Comparison of ENCODE assay signal across 8 mouse cellular contexts in genomic region chr4:141044816-141045215, GRCm38 (mm10). TPM values are rescaled to one million over a fixed set of nuclear protein-coding genes. Genes with fewer than 3 reads are reported as not detected.
DNase-seq lines count a peak whose midpoint lies in the region; ATAC-seq and TF ChIP-seq lines count a peak whose summit lies in the region.

No protein-coding gene starts in this region.

- H3K9me3 ChIP-seq in heart, postnatal 0 days (replicated peaks; ENCODE audit: control insufficient read depth, low read length): no peaks in the 10 kb centered on the region
- H3K9me3 ChIP-seq in forebrain, embryonic 16.5 days (ENCODE audit: control insufficient read depth, low read length): no peaks in the 10 kb centered on the region
- no peaks in the 10 kb centered on the region for H3K9me3 ChIP-seq in midbrain, embryonic 13.5 days

- H3K4me3 ChIP-seq in heart, postnatal 0 days (ENCODE audit: low read depth, low read length): no peak overlapping the region
- no peak overlapping the region for H3K4me3 ChIP-seq in forebrain, embryonic 16.5 days (replicated peaks; ENCODE audit: low read length)
- H3K4me3 ChIP-seq in midbrain, embryonic 13.5 days (replicated peaks): no peak overlapping the region
- no peak overlapping the region for H3K4me3 ChIP-seq in thymus, adult 2 months (ENCODE audit: control insufficient read depth, insufficient read depth, low read length)

- no peak overlapping the region for H3K4me2 ChIP-seq in heart, postnatal 0 days (ENCODE audit: low read depth, low read length)
- H3K4me2 ChIP-seq in forebrain, embryonic 16.5 days (ENCODE audit: low read length): no peak overlapping the region
- H3K4me2 ChIP-seq in midbrain, embryonic 13.5 days (replicated peaks): no peak overlapping the region

- H3K27me3 ChIP-seq in heart, postnatal 0 days (ENCODE audit: control insufficient read depth, insufficient read depth, low read length): no peaks in the 10 kb centered on the region
- H3K27me3 ChIP-seq in forebrain, embryonic 16.5 days (replicated peaks; ENCODE audit: control insufficient read depth, insufficient read depth, low read length): no peaks in the 10 kb centered on the region
- H3K27me3 ChIP-seq in midbrain, embryonic 13.5 days: no peaks in the 10 kb centered on the region
- no peaks in the 10 kb centered on the region for H3K27me3 ChIP-seq in thymus, adult 2 months (ENCODE audit: control insufficient read depth, insufficient read depth, low read length)

- H3K4me1 ChIP-seq in heart, postnatal 0 days (ENCODE audit: control insufficient read depth, insufficient read depth): no peaks in the 10 kb centered on the region
- peaks cover 18% of the 10 kb centered on the region for H3K4me1 ChIP-seq in forebrain, embryonic 16.5 days (replicated peaks; ENCODE audit: control insufficient read depth, insufficient read depth, low read length)
- H3K4me1 ChIP-seq in midbrain, embryonic 13.5 days (replicated peaks): peaks cover 34% of the 10 kb centered on the region
- H3K4me1 ChIP-seq in thymus, adult 2 months (replicated peaks; ENCODE audit: control insufficient read depth, insufficient read depth, low read length): no peaks in the 10 kb centered on the region

- H3K27ac ChIP-seq in heart, postnatal 0 days (ENCODE audit: low read depth): no peak overlapping the region
- no peak overlapping the region for H3K27ac ChIP-seq in forebrain, embryonic 16.5 days (ENCODE audit: low read length)
- 0 out of 2 replicates have a peak overlapping the region, but pooled peaks have one; percentile 25 for H3K27ac ChIP-seq in midbrain, embryonic 13.5 days
- no peak overlapping the region for H3K27ac ChIP-seq in thymus, adult 2 months (ENCODE audit: control insufficient read depth, insufficient read depth, low read length)

- TF ChIP-seq EP300 in heart, postnatal 0 days (IDR thresholded peaks at IDR 0.05; ENCODE audit: low read depth): no peak

- peak; percentile 78 for TF ChIP-seq CTCF in heart, postnatal 0 days (IDR thresholded peaks at IDR 0.05; ENCODE audit: low read depth)
- peak; percentile 91 for TF ChIP-seq CTCF in thymus, adult 2 months (IDR thresholded peaks at IDR 0.05; ENCODE audit: borderline replicate concordance, control insufficient read depth, extremely low read depth, insufficient read depth, low read length, poor library complexity)

- ATAC-seq in heart, postnatal 0 days (ENCODE audit: insufficient read depth, low read depth): peak; percentile 71
- peak; percentile 85 for ATAC-seq in CD4-positive, CD25-positive, alpha-beta regulatory T cell, adult 4 months
- peak; percentile 48; the same call in 1 of the 2 replicates for ATAC-seq in forebrain, embryonic 16.5 days
- ATAC-seq in midbrain, embryonic 13.5 days: peak; percentile 25; the same call in 1 of the 2 replicates

- TF ChIP-seq POLR2A in thymus, adult 2 months (IDR thresholded peaks at IDR 0.05; ENCODE audit: control insufficient read depth, extremely low read depth, insufficient read depth, low read length, poor library complexity): no peak

- 0 out of 2 replicates have a peak, but pooled peaks cover 6% of the 10 kb centered on the region for H3K36me3 ChIP-seq in heart, postnatal 0 days (replicated peaks; ENCODE audit: control insufficient read depth, insufficient read depth, low read length)
- H3K36me3 ChIP-seq in forebrain, embryonic 16.5 days (ENCODE audit: control insufficient read depth, insufficient read depth): no peaks in the 10 kb centered on the region
- H3K36me3 ChIP-seq in midbrain, embryonic 13.5 days: peaks cover 58% of the 10 kb centered on the region
- no peaks in the 10 kb centered on the region for H3K36me3 ChIP-seq in thymus, adult 2 months (ENCODE audit: control insufficient read depth, insufficient read depth, low read length)

- WGBS in heart, postnatal 0 days: 18% methylated on average over 8 of the region's 8 CpGs
- WGBS in forebrain, embryonic 16.5 days: 10% methylated on average over 8 of the region's 8 CpGs
- WGBS in midbrain, embryonic 13.5 days: 14% methylated on average over 8 of the region's 8 CpGs
- 27% methylated on average over 8 of the region's 8 CpGs for WGBS in thymus, adult 2 months

- H3K9ac ChIP-seq in heart, postnatal 0 days (replicated peaks; ENCODE audit: low read depth, low read length): no peak overlapping the region
- H3K9ac ChIP-seq in forebrain, embryonic 16.5 days (replicated peaks; ENCODE audit: low read depth, low read length): no peak overlapping the region
- no peak overlapping the region for H3K9ac ChIP-seq in midbrain, embryonic 13.5 days (replicated peaks)

- DNase-seq in heart, postnatal 0 days (ENCODE audit: low spot score): peak; percentile 62
- DNase-seq in heart, adult 8-10 months (ENCODE audit: low spot score): no peak
- peak; percentile 50 for DNase-seq in c-Kit-positive CD71-negative TER-119-negative erythroid progenitor cells, embryonic 14.5 days (ENCODE audit: low read depth)
- DNase-seq in kidney, postnatal 4 days: peak; percentile 87 to 90
- DNase-seq in thymus, adult 2 months: peak; percentile 68

RNA-seq across cellular contexts. Expression of gene Crocc, which starts 15.5 kb away (rescaled TPM):
- total RNA-seq in heart, postnatal 0 days (2014; rRNA removed; ENCODE audit: low replicate concordance): 4.6 and 4.9 TPM in 2 replicates
- polyA plus RNA-seq in heart, postnatal 0 days (2015; fragmentation: Nextera tagmentation; extraction: Ambion mirVana): 1.8 and 2.1 TPM in 2 replicates
- total RNA-seq in heart, adult 8-10 months (2022): 1 to 10 TPM; 3.5 to 6.8 (median 5.3) TPM
- polyA plus RNA-seq in CD4-positive, CD25-positive, alpha-beta regulatory T cell, adult 4 months (2017; shearing (Covaris generic)): 1 to 10 TPM in 1 of 2 experiments, not detected in 1; 1.4 TPM
- polyA plus RNA-seq in forebrain, embryonic 16.5 days (2015; fragmentation: Nextera tagmentation; extraction: Ambion mirVana): 6.2 and 6.7 TPM in 2 replicates
- 6.8 and 8.8 TPM in 2 replicates for polyA plus RNA-seq in midbrain, embryonic 13.5 days (2015; fragmentation: Nextera tagmentation; extraction: Ambion mirVana)
- 12.9 and 17.6 TPM in 2 replicates for polyA plus RNA-seq in thymus, adult 2 months (2012; rRNA removed)

RNA-seq across cellular contexts. Expression of gene Necap2, which starts 33.3 kb away (rescaled TPM):
- total RNA-seq in heart, postnatal 0 days (2014; rRNA removed; ENCODE audit: low replicate concordance): 30.2 and 47.1 TPM in 2 replicates
- 31.8 and 33.8 TPM in 2 replicates for polyA plus RNA-seq in heart, postnatal 0 days (2015; fragmentation: Nextera tagmentation; extraction: Ambion mirVana)
- total RNA-seq in heart, adult 8-10 months (2022): 10 to 100 TPM; 14.7 to 18.2 (median 15.9) TPM
- 100 to 1,000 TPM in 1 of 2 experiments, 10 to 100 TPM in 1; 83.0 to 153 TPM for polyA plus RNA-seq in CD4-positive, CD25-positive, alpha-beta regulatory T cell, adult 4 months (2017; shearing (Covaris generic))
- polyA plus RNA-seq in forebrain, embryonic 16.5 days (2015; fragmentation: Nextera tagmentation; extraction: Ambion mirVana): 56.6 and 57.8 TPM in 2 replicates
- polyA plus RNA-seq in midbrain, embryonic 13.5 days (2015; fragmentation: Nextera tagmentation; extraction: Ambion mirVana): 47.2 and 52.3 TPM in 2 replicates
- polyA plus RNA-seq in thymus, adult 2 months (2012; rRNA removed): 105 and 111 TPM in 2 replicates

RNA-seq across cellular contexts. Expression of gene Mfap2, which starts 34.6 kb away (rescaled TPM):
- 45.0 and 47.8 TPM in 2 replicates for total RNA-seq in heart, postnatal 0 days (2014; rRNA removed; ENCODE audit: low replicate concordance)
- 114 and 129 TPM in 2 replicates for polyA plus RNA-seq in heart, postnatal 0 days (2015; fragmentation: Nextera tagmentation; extraction: Ambion mirVana)
- 1 to 10 TPM; 1.7 to 2.8 (median 2.2) TPM for total RNA-seq in heart, adult 8-10 months (2022)
- polyA plus RNA-seq in CD4-positive, CD25-positive, alpha-beta regulatory T cell, adult 4 months (2017; shearing (Covaris generic)): not detected
- polyA plus RNA-seq in forebrain, embryonic 16.5 days (2015; fragmentation: Nextera tagmentation; extraction: Ambion mirVana): 190 and 202 TPM in 2 replicates
- 181 and 207 TPM in 2 replicates for polyA plus RNA-seq in midbrain, embryonic 13.5 days (2015; fragmentation: Nextera tagmentation; extraction: Ambion mirVana)
- polyA plus RNA-seq in thymus, adult 2 months (2012; rRNA removed): 6.1 and 7.0 TPM in 2 replicates

RNA-seq across cellular contexts. Expression of gene Spata21, which starts 43.3 kb away (rescaled TPM):
- total RNA-seq in heart, postnatal 0 days (2014; rRNA removed; ENCODE audit: low replicate concordance): not detected in 2 replicates
- 0.04 TPM in 1 of 2 replicates, not detected in the other for polyA plus RNA-seq in heart, postnatal 0 days (2015; fragmentation: Nextera tagmentation; extraction: Ambion mirVana)
- not detected for total RNA-seq in heart, adult 8-10 months (2022)
- polyA plus RNA-seq in CD4-positive, CD25-positive, alpha-beta regulatory T cell, adult 4 months (2017; shearing (Covaris generic)): 1 to 10 TPM; 1.0 to 1.2 TPM
- polyA plus RNA-seq in forebrain, embryonic 16.5 days (2015; fragmentation: Nextera tagmentation; extraction: Ambion mirVana): 0.09 and 0.46 TPM in 2 replicates
- polyA plus RNA-seq in midbrain, embryonic 13.5 days (2015; fragmentation: Nextera tagmentation; extraction: Ambion mirVana): 0.22 TPM in 1 of 2 replicates, not detected in the other
- 0.08 and 0.23 TPM in 2 replicates for polyA plus RNA-seq in thymus, adult 2 months (2012; rRNA removed)

RNA-seq across cellular contexts. Expression of gene Atp13a2, which starts 58.1 kb away (rescaled TPM):
- total RNA-seq in heart, postnatal 0 days (2014; rRNA removed; ENCODE audit: low replicate concordance): 45.8 and 47.7 TPM in 2 replicates
- polyA plus RNA-seq in heart, postnatal 0 days (2015; fragmentation: Nextera tagmentation; extraction: Ambion mirVana): 18.8 and 19.3 TPM in 2 replicates
- total RNA-seq in heart, adult 8-10 months (2022): 10 to 100 TPM; 12.3 to 17.2 (median 15.6) TPM
- polyA plus RNA-seq in CD4-positive, CD25-positive, alpha-beta regulatory T cell, adult 4 months (2017; shearing (Covaris generic)): 1 to 10 TPM; 4.0 to 5.9 TPM
- polyA plus RNA-seq in forebrain, embryonic 16.5 days (2015; fragmentation: Nextera tagmentation; extraction: Ambion mirVana): 126 and 142 TPM in 2 replicates
- 118 and 127 TPM in 2 replicates for polyA plus RNA-seq in midbrain, embryonic 13.5 days (2015; fragmentation: Nextera tagmentation; extraction: Ambion mirVana)
- polyA plus RNA-seq in thymus, adult 2 months (2012; rRNA removed): 300 and 301 TPM in 2 replicates

Comparison
In these comparisons a context has a peak if more than half of its experiments do, and no peak if none do; other contexts are left out.
1. ATAC-seq: peak in every context shown above with its lines; median percentile 85 in CD4-positive, CD25-positive, alpha-beta regulatory T cell, adult 4 months; 71 in heart, postnatal 0 days; 48 in forebrain, embryonic 16.5 days; 25 in midbrain, embryonic 13.5 days.
2. RNA of gene Mfap2, which starts 34.6 kb away (polyA plus RNA-seq): 181 to 207 TPM in midbrain, embryonic 13.5 days, 190 to 202 TPM in forebrain, embryonic 16.5 days and 114 to 129 TPM in heart, postnatal 0 days; 6.1 to 7.0 TPM in thymus, adult 2 months and not detected in CD4-positive, CD25-positive, alpha-beta regulatory T cell, adult 4 months; every median in the first group is over 10 times any median in the second.